Comparison of ENCODE assay signal across 23 mouse cellular contexts in genomic region chr13:46780379-46780778, GRCm38 (mm10). TPM values are rescaled to one million over a fixed set of nuclear protein-coding genes. Genes with fewer than 3 reads are reported as not detected.
DNase-seq lines count a peak whose midpoint lies in the region; ATAC-seq and TF ChIP-seq lines count a peak whose summit lies in the region.
"Had no signal": no experiment of that assay in that cellular context is flagged by ENCODE, and none has a peak within 500 bp of the region (broad histone marks: within the 10 kb centered on the region; RNA-seq: fewer than 3 reads in every experiment).

No protein-coding gene starts in this region.

- peak; percentile 44 for DNase-seq in forebrain, embryonic 11.5 days (ENCODE audit: low spot score)
- no peak for DNase-seq in layer of hippocampus, adult 2 months (ENCODE audit: low spot score in 2 of 2)
- DNase-seq in layer of hippocampus, adult 9-10 months (ENCODE audit: low spot score), result no peak
- no peak for DNase-seq in spleen, adult 2 months (ENCODE audit: low read depth in 1 of 2, low spot score in 2 of 2)
- no peak for DNase-seq in spleen, postnatal 14 days (ENCODE audit: low spot score in 2 of 2)
- DNase-seq in cerebellum, postnatal 4 days (ENCODE audit: low spot score in 2 of 2), result no peak
- no peak for DNase-seq in urinary bladder, postnatal 10 days (ENCODE audit: low spot score)
- DNase-seq: cerebellum, adult 11 months; cerebellum, postnatal 10 days; gastrocnemius, postnatal 36 days; heart, adult 18-20 months; heart, postnatal 36 days; lung, postnatal 36 days had no signal

- no peak overlapping the region for H3K4me2 ChIP-seq in forebrain, embryonic 11.5 days (ENCODE audit: low read depth, low read length, severe bottlenecking)
- H3K4me2 ChIP-seq in forebrain, embryonic 16.5 days (ENCODE audit: low read length), result no peak overlapping the region
- H3K4me2 ChIP-seq: forebrain, embryonic 12.5 days; heart, embryonic 11.5 days; hindbrain, embryonic 12.5 days; limb, embryonic 15.5 days; midbrain, embryonic 13.5 days; stomach, embryonic 15.5 days had no signal

- no peak overlapping the region for H3K4me3 ChIP-seq in forebrain, embryonic 11.5 days (ENCODE audit: low read depth, low read length)
- no peak overlapping the region for H3K4me3 ChIP-seq in forebrain, embryonic 16.5 days (replicated peaks; ENCODE audit: low read length)
- H3K4me3 ChIP-seq in layer of hippocampus, adult 2 months, result no peak overlapping the region
- H3K4me3 ChIP-seq in spleen, adult 2 months (ENCODE audit: extremely low read depth, insufficient read depth, insufficient read length), result no peak overlapping the region
- H3K4me3 ChIP-seq: erythroblast, embryonic 14.5 days; forebrain, embryonic 12.5 days; hindbrain, embryonic 12.5 days; limb, embryonic 15.5 days; midbrain, embryonic 13.5 days; stomach, embryonic 15.5 days had no signal

- no peak for ATAC-seq in forebrain, embryonic 11.5 days (replicated peaks; ENCODE audit: low FRiP score)
- no peak for ATAC-seq in forebrain, embryonic 16.5 days
- ATAC-seq: hindbrain, postnatal 0 days; intestine, embryonic 16.5 days; midbrain, embryonic 13.5 days had no signal

- H3K36me3 ChIP-seq in forebrain, embryonic 11.5 days (ENCODE audit: control insufficient read depth, insufficient read depth, low read length), result no peaks in the 10 kb centered on the region; the same call in 1 of the 2 replicates
- no peaks in the 10 kb centered on the region for H3K36me3 ChIP-seq in forebrain, embryonic 16.5 days (ENCODE audit: control insufficient read depth, insufficient read depth)
- no peaks in the 10 kb centered on the region for H3K36me3 ChIP-seq in spleen, adult 2 months (ENCODE audit: control insufficient read depth, insufficient read depth, low read length)

- no peaks in the 10 kb centered on the region for H3K4me1 ChIP-seq in forebrain, embryonic 11.5 days (replicated peaks; ENCODE audit: control insufficient read depth, insufficient read depth, low read length)
- no peaks in the 10 kb centered on the region for H3K4me1 ChIP-seq in forebrain, embryonic 16.5 days (replicated peaks; ENCODE audit: control insufficient read depth, insufficient read depth, low read length)
- no peaks in the 10 kb centered on the region for H3K4me1 ChIP-seq in spleen, adult 2 months (ENCODE audit: control insufficient read depth, insufficient read depth, insufficient read length)
- H3K4me1 ChIP-seq: forebrain, embryonic 12.5 days; hindbrain, embryonic 12.5 days; limb, embryonic 15.5 days; midbrain, embryonic 13.5 days; stomach, embryonic 15.5 days had no signal

- no peak for TF ChIP-seq CTCF in layer of hippocampus, adult 2 months (conservative IDR thresholded peaks at IDR 0.05)
- no peak for TF ChIP-seq CTCF in spleen, adult 2 months (IDR thresholded peaks at IDR 0.05; ENCODE audit: extremely low read depth, insufficient read depth, insufficient read length, insufficient replicate concordance)

- no peak overlapping the region for H3K9ac ChIP-seq in forebrain, embryonic 11.5 days (ENCODE audit: low read length)
- H3K9ac ChIP-seq in forebrain, embryonic 16.5 days (replicated peaks; ENCODE audit: low read depth, low read length), result no peak overlapping the region
- H3K9ac ChIP-seq: forebrain, embryonic 12.5 days; hindbrain, embryonic 12.5 days; limb, embryonic 15.5 days; midbrain, embryonic 13.5 days; stomach, embryonic 15.5 days had no signal

- H3K27me3 ChIP-seq in forebrain, embryonic 11.5 days (ENCODE audit: control insufficient read depth, insufficient read depth, low read length), result no peaks in the 10 kb centered on the region
- H3K27me3 ChIP-seq in forebrain, embryonic 16.5 days (replicated peaks; ENCODE audit: control insufficient read depth, insufficient read depth, low read length), result no peaks in the 10 kb centered on the region
- H3K27me3 ChIP-seq in spleen, adult 2 months (ENCODE audit: control insufficient read depth, insufficient read depth, low read length), result no peaks in the 10 kb centered on the region
- H3K27me3 ChIP-seq: forebrain, embryonic 12.5 days; hindbrain, embryonic 12.5 days; limb, embryonic 15.5 days; midbrain, embryonic 13.5 days; stomach, embryonic 15.5 days had no signal

- no peaks in the 10 kb centered on the region for H3K9me3 ChIP-seq in forebrain, embryonic 11.5 days (ENCODE audit: control insufficient read depth, low read length)
- H3K9me3 ChIP-seq in forebrain, embryonic 16.5 days (ENCODE audit: control insufficient read depth, low read length), result no peaks in the 10 kb centered on the region
- H3K9me3 ChIP-seq: forebrain, embryonic 12.5 days; hindbrain, embryonic 12.5 days; limb, embryonic 15.5 days; midbrain, embryonic 13.5 days; stomach, embryonic 15.5 days had no signal

- WGBS in forebrain, embryonic 11.5 days, result 93% methylated on average over 11 of the region's 11 CpGs
- WGBS in forebrain, embryonic 16.5 days, result 93% methylated on average over 11 of the region's 11 CpGs
- 83% methylated on average over 11 of the region's 11 CpGs for WGBS in spleen, adult 2 months

- TF ChIP-seq POLR2A in spleen, adult 2 months (IDR thresholded peaks at IDR 0.05; ENCODE audit: low read depth, low read length), result no peak

- H3K27ac ChIP-seq in forebrain, embryonic 11.5 days (ENCODE audit: low read depth, low read length), result no peak overlapping the region
- H3K27ac ChIP-seq in forebrain, embryonic 16.5 days (ENCODE audit: low read length), result no peak overlapping the region
- peak overlapping the region; percentile 49; the same call in 1 of the 2 replicates for H3K27ac ChIP-seq in layer of hippocampus, adult 2 months
- 0 out of 2 replicates have a peak overlapping the region, but pooled peaks have one; percentile 0 for H3K27ac ChIP-seq in spleen, adult 2 months (ENCODE audit: insufficient read depth, low read length)
- H3K27ac ChIP-seq: forebrain, embryonic 12.5 days; hindbrain, embryonic 12.5 days; hindbrain, postnatal 0 days; limb, embryonic 15.5 days; midbrain, embryonic 13.5 days; stomach, embryonic 15.5 days had no signal

RNA-seq across cellular contexts. Expression of gene Nup153, which starts 52.6 kb away (rescaled TPM):
- 49.3 and 49.7 TPM in 2 replicates for polyA plus RNA-seq in forebrain, embryonic 11.5 days (2014; fragmentation: Nextera tagmentation; extraction: Ambion mirVana)
- 21.7 and 25.9 TPM in 2 replicates for polyA plus RNA-seq in forebrain, embryonic 16.5 days (2015; fragmentation: Nextera tagmentation; extraction: Ambion mirVana)
- total RNA-seq in layer of hippocampus, adult 2 months (2021), result 10 to 100 TPM; 56.3 to 56.4 TPM
- 63.8 and 70.8 TPM in 2 replicates for polyA plus RNA-seq in spleen, adult 2 months (2012; rRNA removed)

Comparison
In these comparisons a context has a peak if more than half of its experiments do, and no peak if none do; other contexts are left out.
1. H3K27ac ChIP-seq: peak in layer of hippocampus, adult 2 months (single experiment) and spleen, adult 2 months (single experiment); none in forebrain, embryonic 11.5 days (single experiment) and forebrain, embryonic 16.5 days (single experiment).